Mouse (Mus musculus) adrenal gland, postnatal 10 days (tissue): ENCODE data around the gene Pde4b. TPM values are rescaled to one million over a fixed set of nuclear protein-coding genes. Genes with fewer than 3 reads are reported as not detected.

Source experiments
- DNase-seq: peaks from one replicate; pipeline ENCODE4 v3.0.0; 2021; ENCODE audit warnings: mixed read lengths
- total RNA-seq, 2 experiments: library from RNA; stranded (reverse); gene quantifications; 2 replicates each; pipeline ENCODE4 v1.2.3; 2021

Gene Pde4b
- total RNA-seq, 2 experiments from 2014 or later = 16.2 to 23.1 TPM

DNA sequence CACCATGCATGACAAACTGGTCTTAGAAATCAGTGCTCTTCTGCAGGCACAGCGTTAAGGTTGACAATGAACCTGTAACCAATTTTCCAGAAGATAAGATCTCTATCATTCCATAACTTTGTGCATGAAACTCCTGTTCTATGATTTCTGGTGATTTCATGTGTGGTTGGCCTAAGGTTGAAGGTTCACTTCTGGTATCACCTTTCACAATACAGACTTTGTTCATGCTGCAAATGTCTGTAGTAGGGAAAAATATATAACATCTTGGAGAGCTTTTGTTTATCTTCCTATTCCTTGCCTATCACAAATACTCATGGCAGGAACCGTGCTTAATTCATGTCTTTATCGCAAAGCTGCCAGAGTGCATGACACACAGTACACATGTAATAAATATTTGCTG lies 319.5 kb downstream of the Pde4b start:
- no peak for DNase-seq

- no peak for DNase-seq
These were observed 320.8 kb downstream of the Pde4b start for GRCm38 (mm10) chr4:102408132-102408531.

DNA sequence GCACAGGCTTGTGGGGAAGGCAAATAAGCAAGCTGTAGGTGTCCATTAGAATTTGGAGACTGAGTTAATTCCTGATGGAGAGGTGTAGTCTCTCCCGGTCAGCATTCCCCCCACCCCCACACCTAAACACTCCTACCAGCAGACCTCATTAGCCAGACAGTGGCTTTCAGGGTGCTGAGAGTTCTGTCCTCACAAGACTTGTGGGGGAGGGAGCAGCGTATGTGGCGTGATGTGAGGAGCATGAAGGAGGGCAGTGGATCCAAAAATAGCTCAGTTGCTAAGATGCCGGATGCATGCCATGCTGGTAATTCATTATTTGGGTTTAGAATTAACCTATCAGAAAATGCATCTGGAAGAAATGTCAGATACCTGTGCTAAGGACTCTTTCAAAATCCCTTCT lies 321.6 kb downstream of the Pde4b start:
- DNase-seq = no peak

DNA sequence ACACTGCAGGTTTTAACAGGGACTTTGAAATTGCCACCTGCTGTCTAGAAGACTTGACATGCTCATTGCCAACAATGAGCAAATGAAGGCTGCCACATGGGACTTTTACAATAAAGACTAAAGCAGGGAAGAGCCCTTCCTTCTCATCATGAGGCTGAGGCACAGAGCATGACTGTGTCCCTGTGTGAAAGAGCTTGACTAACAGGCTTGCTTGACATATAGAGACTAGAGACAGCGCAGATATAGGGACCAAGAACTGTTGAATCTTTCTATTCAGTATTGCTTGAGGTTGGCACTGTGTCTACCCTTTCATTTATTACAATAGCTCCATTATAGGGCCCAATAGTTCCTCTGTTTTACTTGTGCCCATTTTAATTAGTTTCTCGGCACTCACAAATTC lies 325.8 kb downstream of the Pde4b start:
- no peak for DNase-seq

DNA sequence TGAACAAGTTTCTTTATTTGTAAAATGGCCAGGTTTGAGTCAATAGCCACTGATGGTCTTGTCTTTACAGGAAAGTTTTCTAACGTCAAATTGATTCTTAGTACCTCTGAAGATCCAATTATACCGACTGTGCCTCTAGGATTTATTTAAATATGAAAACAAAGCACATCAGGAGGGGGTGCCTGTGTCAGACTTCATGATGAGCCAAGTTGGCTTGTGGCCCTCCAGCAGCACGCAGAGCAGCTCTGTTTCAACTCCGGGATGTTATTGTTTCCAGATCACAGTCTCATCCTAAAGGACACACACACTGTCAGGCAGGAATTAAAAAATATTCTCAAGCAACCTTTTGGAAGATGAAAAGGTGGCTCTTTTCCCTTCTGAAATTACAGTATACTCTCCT lies 326.5 kb downstream of the Pde4b start:
- no peak for DNase-seq

- no peak for DNase-seq
These were observed 327.3 kb downstream of the Pde4b start for GRCm38 (mm10) chr4:102414610-102415009.

GRCm38 (mm10) chr4:102420794-102421397 lies 333.6 kb downstream of the Pde4b start:
- no peak for DNase-seq

DNA sequence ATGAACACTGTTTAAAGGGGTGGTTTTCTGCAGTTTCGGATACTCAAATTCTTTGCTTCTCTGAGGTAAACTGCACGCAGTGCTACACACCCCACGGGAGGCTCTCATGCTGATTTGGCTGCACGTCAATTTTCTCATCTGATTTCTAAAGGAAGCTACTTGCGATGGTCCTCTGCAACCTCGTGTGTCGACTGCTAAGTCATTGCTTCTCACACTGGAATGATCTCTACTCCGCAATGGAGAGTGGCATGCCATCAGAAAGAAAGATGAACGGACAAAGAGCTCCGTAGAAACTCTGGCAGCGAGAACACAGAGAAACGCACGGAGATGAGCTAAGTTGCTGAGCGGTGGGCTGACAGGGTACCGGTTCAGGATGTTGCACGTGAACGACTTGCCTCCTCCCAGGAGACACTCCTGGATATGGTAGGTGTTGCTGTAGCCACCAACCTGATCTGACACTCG lies 334.1 kb downstream of the Pde4b start:
- DNase-seq = no peak

- no peak for DNase-seq
These were observed 336.8 kb downstream of the Pde4b start for GRCm38 (mm10) chr4:102424104-102424503.

- no peak for DNase-seq
These were observed 338.1 kb downstream of the Pde4b start for GRCm38 (mm10) chr4:102425422-102425821.

- no peak for DNase-seq
These were observed 342.5 kb downstream of the Pde4b start for GRCm38 (mm10) chr4:102429730-102430341.

GRCm38 (mm10) chr4:102432040-102432782 lies 344.9 kb downstream of the Pde4b start:
- DNase-seq = peak; percentile 46

DNA sequence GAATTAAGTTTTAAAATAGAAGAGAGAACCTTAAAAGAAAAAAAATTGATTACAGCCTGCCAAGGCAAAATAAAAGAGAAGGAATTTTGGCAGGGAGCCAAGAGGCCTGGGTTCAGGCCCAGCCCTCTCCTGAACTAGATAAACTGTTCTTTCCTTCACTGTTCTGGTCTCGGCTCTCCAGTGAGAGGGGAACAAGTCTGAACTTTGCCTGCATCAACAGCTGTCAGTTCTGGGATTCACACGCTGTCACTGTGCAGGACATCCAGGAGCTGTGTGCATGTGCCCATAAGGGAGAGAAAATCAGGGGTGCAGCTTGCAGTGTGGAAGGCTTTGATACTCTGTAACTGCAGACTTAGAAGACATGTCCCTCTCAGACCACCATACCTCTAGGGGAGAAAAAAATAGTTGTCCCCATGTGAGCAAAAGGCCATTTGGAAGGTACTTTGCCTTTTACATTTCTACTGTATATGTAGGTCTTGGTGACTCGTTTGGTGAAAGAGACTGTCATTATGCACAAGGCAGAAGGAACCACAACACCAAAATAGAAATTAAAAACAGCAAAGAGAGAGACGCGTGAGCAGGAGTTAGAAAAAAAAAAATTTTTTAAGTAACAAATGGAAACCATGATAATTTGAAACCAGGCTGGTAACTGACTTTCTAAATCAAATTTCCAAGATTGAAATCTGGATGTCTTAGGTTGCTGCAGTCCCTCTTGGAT lies 352.2 kb downstream of the Pde4b start:
- peak; percentile 42 for DNase-seq

DNA sequence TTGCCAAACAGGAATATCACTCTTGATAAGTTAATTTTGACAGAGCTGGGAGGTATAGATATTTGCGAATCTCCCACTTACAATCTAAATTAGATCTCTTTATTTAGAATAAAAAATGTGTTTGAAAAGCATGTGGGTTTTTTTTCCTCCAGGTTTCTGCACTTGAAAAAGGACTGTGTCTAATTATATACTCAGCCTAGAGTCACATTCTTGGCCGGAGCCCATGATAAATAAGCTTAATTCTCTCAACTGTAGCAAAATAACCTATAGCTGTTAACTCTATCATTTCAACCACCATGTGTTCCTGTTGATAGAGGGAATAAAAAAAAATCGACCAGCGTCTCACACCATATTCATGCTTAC lies 352.8 kb downstream of the Pde4b start:
- no peak for DNase-seq

DNA sequence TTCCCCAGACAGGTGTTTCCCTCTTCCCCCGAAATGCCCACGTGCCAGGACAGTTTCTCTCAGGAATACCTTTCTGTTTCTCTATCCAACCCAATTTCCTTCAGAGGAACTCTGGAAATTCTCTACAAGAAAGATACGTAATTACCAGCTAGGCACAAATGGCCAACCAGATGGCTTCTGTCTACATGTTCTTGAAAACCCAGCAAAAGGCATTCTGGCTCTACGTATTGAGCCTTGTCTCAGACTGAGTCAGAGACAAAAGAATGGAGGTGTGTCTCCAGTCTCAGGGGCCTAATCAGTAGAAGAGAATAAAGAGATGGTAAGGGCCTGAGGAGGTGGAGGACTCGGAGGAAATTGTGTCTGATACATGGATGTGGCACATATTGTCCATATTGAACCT lies 356.2 kb downstream of the Pde4b start:
- no peak for DNase-seq

DNA sequence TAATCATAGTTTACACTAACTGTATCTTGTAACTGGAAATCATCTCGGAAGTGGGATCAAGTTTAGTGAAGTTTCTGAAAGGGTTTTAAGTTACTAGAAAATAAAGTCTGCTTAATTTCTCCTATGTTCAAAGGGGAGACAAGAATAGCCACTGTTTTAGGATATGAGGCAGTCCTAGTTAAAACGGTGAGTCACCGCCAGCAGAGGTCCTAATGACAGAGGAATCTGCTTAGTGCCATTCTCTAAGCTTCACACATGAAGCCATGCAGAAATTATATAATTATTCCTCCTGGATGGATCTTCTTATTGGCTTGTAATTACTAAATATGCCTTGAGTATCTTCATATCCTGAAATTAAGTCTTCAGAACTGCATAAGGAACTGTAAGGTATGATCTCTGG lies 357.2 kb downstream of the Pde4b start:
- no peak for DNase-seq

GRCm38 (mm10) chr4:102446160-102446945 lies 359.0 kb downstream of the Pde4b start:
- DNase-seq = no peak

DNA sequence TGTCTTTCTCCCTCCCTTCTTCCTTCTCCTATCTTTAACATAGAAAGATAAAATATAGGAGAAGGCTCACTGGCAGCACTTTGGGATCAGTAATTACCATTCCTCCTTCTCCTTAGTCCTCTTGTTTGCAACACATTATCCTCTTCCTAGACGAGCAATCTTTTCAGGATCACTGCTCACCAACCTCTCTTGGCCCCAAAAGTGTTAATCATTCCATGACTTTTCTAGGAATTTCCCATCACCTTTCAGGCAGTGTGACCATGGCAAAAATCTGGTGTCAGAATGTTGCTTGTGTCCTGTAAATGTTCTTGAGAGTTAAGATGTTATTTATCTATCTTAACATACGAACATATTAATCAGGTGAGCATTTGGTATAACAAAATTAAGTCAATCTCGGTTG lies 369.1 kb downstream of the Pde4b start:
- DNase-seq = no peak

DNA sequence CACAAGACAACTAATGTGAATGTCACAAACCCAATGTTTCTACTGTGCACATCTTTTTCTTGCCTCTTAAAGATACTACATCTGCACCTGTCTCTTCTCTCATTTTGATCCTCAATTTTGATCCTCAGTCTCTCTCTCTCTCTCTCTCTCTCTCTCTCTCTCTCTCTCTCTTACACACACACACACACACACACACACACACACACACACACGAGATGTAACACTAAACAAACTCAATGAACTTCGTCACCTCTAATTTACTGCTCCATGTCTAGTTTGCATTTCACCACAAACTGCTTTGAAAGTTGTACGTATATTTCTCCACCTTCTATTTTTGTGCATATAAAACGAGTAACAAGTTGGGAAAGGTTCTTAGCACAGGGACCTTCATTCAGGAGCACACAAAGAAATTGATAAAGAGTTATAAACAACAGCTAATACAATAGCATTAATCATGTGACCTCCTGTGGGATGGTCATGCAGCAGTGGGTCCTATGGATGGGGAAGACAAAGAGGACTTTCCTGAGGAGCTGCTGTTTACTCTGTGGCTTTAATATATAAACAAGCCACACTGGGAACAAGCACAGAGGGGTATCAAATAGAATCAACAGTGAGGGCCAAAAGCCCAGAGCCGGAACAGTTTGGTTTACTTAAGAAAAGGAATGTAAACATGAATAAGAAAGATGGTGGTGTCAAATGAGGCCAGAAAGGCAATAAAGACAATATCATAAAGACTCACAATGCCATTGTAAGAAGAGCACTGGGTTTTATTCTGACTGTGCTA lies 372.1 kb downstream of the Pde4b start:
- DNase-seq = peak; percentile 22

GRCm38 (mm10) chr4:102478104-102478503 lies 390.8 kb downstream of the Pde4b start:
- no peak for DNase-seq

GRCm38 (mm10) chr4:102478860-102479259 lies 391.5 kb downstream of the Pde4b start:
- DNase-seq = no peak
